Mouse (Mus musculus) MEL (cell line): ENCODE data around the gene Src. TPM values are rescaled to one million over a fixed set of nuclear protein-coding genes. Genes with fewer than 3 reads are reported as not detected.
A peak's percentile ranks its signal among the peaks of the same experiment; 100 is the strongest.

Source experiments
- DNase-seq: peaks from one replicate; pipeline ENCODE4 v3.0.0; 2011; ENCODE audit warnings: low read depth, low spot score
- H3K27ac ChIP-seq: 2 replicates; pipeline ENCODE4 v1.5.1; 2012; ENCODE audit warnings: low read depth, mild to moderate bottlenecking, control low read depth, low read length, moderate library complexity; ENCODE audit not compliant: control insufficient read depth
- H3K27me3 ChIP-seq, 2 experiments: fragments of 150-350 bp in 1 of 2; sonication (generic) in 1 of 2; 2 replicates each; pipeline ENCODE4 v1.6.1; 2012; ENCODE audit warnings: low read length in 2 of 2, mild to moderate bottlenecking in 2 of 2, improper control_type of control experiment in 1 of 2, moderate library complexity in 1 of 2; ENCODE audit not compliant: insufficient read depth in 2 of 2, control insufficient read depth in 1 of 2
- H3K36me3 ChIP-seq, 2 experiments: 2 replicates each; pipeline ENCODE4 v1.6.1; 2012 to 2014; ENCODE audit warnings: low read length in 2 of 2, improper control_type of control experiment in 1 of 2, inconsistent platforms in 1 of 2, mild to moderate bottlenecking in 1 of 2; ENCODE audit not compliant: insufficient read depth in 2 of 2, control insufficient read depth in 1 of 2
- H3K4me1 ChIP-seq, 2 experiments: fragments of 150-350 bp in 1 of 2; sonication (generic) in 1 of 2; 2 replicates each; pipeline ENCODE4 v1.6.1; 2012; ENCODE audit warnings: low read length in 2 of 2, improper control_type of control experiment in 1 of 2, mild to moderate bottlenecking in 1 of 2; ENCODE audit not compliant: insufficient read depth in 2 of 2, control insufficient read depth in 1 of 2
- H3K4me3 ChIP-seq, 2 experiments: fragments of 150-350 bp in 1 of 2; sonication (generic) in 1 of 2; 2 replicates each; pipeline ENCODE4 v1.5.1; 2012; ENCODE audit warnings: low read depth in 2 of 2, low read length in 2 of 2, mild to moderate bottlenecking in 2 of 2, moderate library complexity in 2 of 2, control low read depth in 1 of 2, improper control_type of control experiment in 1 of 2; ENCODE audit not compliant: control insufficient read depth in 1 of 2, insufficient read depth in 1 of 2
- H3K79me2 ChIP-seq: 2 replicates; pipeline ENCODE4 v1.6.1; 2012; ENCODE audit warnings: mild to moderate bottlenecking, low read length, moderate library complexity; ENCODE audit not compliant: control insufficient read depth, poor library complexity, insufficient read depth
- H3K9ac ChIP-seq: 2 replicates; pipeline ENCODE4 v1.6.1; 2012; ENCODE audit warnings: low read depth, mild to moderate bottlenecking, control low read depth, low read length, moderate library complexity; ENCODE audit not compliant: control insufficient read depth, poor library complexity, severe bottlenecking
- H3K9me3 ChIP-seq: fragments of 150-350 bp; sonication (generic); replicated peaks from 2 replicates; pipeline ENCODE4 v1.6.1; 2012; ENCODE audit warnings: mild to moderate bottlenecking, low read length, improper control_type of control experiment, moderate library complexity; ENCODE audit not compliant: insufficient read depth
- BHLHE40 ChIP-seq: IDR thresholded peaks from 2 replicates; pipeline ENCODE4 v1.6.1; 2012; ENCODE audit warnings: low read depth, mild to moderate bottlenecking, inconsistent platforms, low read length, improper control_type of control experiment, borderline replicate concordance
- CHD1 ChIP-seq: IDR thresholded peaks from 2 replicates; pipeline ENCODE4 v1.6.1; 2012; ENCODE audit warnings: low read depth, mild to moderate bottlenecking, inconsistent platforms, low read length, improper control_type of control experiment
- CTCF ChIP-seq, 3 experiments: IDR thresholded peaks in 2 of 3; conservative IDR thresholded peaks in 1 of 3; 2 replicates each; pipeline ENCODE4 v1.5.1; 2011 to 2012; ENCODE audit warnings: low read length in 3 of 3, low read depth in 2 of 3, mild to moderate bottlenecking in 2 of 3, improper control_type of control experiment in 1 of 3, inconsistent platforms in 1 of 3, mixed read lengths in 1 of 3, moderate library complexity in 1 of 3; ENCODE audit not compliant: control insufficient read depth in 1 of 3, insufficient read depth in 1 of 3, poor library complexity in 1 of 3, severe bottlenecking in 1 of 3
- ELF1 ChIP-seq: IDR thresholded peaks from 2 replicates; pipeline ENCODE4 v1.6.1; 2014; ENCODE audit warnings: low read depth, mild to moderate bottlenecking, inconsistent platforms, low read length, improper control_type of control experiment, moderate library complexity
- ETS1 ChIP-seq: IDR thresholded peaks from 2 replicates; pipeline ENCODE4 v1.6.1; 2012; ENCODE audit warnings: low read depth, mild to moderate bottlenecking, inconsistent platforms, low read length, improper control_type of control experiment, moderate library complexity
- GABPA ChIP-seq: IDR thresholded peaks from 2 replicates; pipeline ENCODE4 v1.6.1; 2012; ENCODE audit warnings: low read depth, mild to moderate bottlenecking, inconsistent platforms, low read length, improper control_type of control experiment, moderate library complexity
- KAT2A ChIP-seq: conservative IDR thresholded peaks from 2 replicates; pipeline ENCODE4 v1.6.1; 2012; ENCODE audit warnings: low read depth, low read length, improper control_type of control experiment, inconsistent platforms
- MAFK ChIP-seq: IDR thresholded peaks from 2 replicates; pipeline ENCODE4 v1.6.1; 2011; ENCODE audit warnings: low read depth, mild to moderate bottlenecking, low read length, improper control_type of control experiment, borderline replicate concordance
- MAX ChIP-seq: IDR thresholded peaks from 2 replicates; pipeline ENCODE4 v1.6.1; 2011; ENCODE audit warnings: low read length, improper control_type of control experiment
- MAZ ChIP-seq: IDR thresholded peaks from 2 replicates; pipeline ENCODE4 v1.6.1; 2012; ENCODE audit warnings: low read depth, mild to moderate bottlenecking, inconsistent platforms, low read length, improper control_type of control experiment
- MEF2A ChIP-seq: IDR thresholded peaks from 2 replicates; pipeline ENCODE4 v1.6.1; 2014; ENCODE audit warnings: low read depth, mild to moderate bottlenecking, inconsistent platforms, low read length, improper control_type of control experiment; ENCODE audit not compliant: poor library complexity, insufficient replicate concordance, severe bottlenecking; ENCODE audit errors: extremely low read depth
- MXI1 ChIP-seq: IDR thresholded peaks from 2 replicates; pipeline ENCODE4 v1.6.1; 2011; ENCODE audit warnings: mild to moderate bottlenecking, low read depth, low read length, improper control_type of control experiment
- NELFE ChIP-seq: IDR thresholded peaks from 2 replicates; pipeline ENCODE4 v1.6.1; 2011; ENCODE audit warnings: low read depth, low read length, improper control_type of control experiment
- POLR2AphosphoS2 ChIP-seq: IDR thresholded peaks from 2 replicates; pipeline ENCODE4 v1.6.1; 2011; ENCODE audit warnings: low read length, improper control_type of control experiment
- RAD21 ChIP-seq: IDR thresholded peaks from 2 replicates; pipeline ENCODE4 v1.6.1; 2011; ENCODE audit warnings: mild to moderate bottlenecking, low read depth, low read length, improper control_type of control experiment
- RCOR1 ChIP-seq: IDR thresholded peaks from 2 replicates; pipeline ENCODE4 v1.6.1; 2012; ENCODE audit warnings: low read depth, mild to moderate bottlenecking, inconsistent platforms, low read length, improper control_type of control experiment
- SMC3 ChIP-seq: IDR thresholded peaks from 2 replicates; pipeline ENCODE4 v1.6.1; 2011; ENCODE audit warnings: low read depth, low read length, improper control_type of control experiment
- TAL1 ChIP-seq: IDR thresholded peaks from 2 replicates; pipeline ENCODE4 v1.6.1; 2012; ENCODE audit warnings: mild to moderate bottlenecking, inconsistent platforms, low read length, moderate library complexity, mixed read lengths
- ZC3H11A ChIP-seq: IDR thresholded peaks from 2 replicates; pipeline ENCODE4 v1.6.1; 2012; ENCODE audit warnings: low read depth, mild to moderate bottlenecking, inconsistent platforms, low read length, improper control_type of control experiment
- ZKSCAN1 ChIP-seq: IDR thresholded peaks from 2 replicates; pipeline ENCODE4 v1.6.1; 2012; ENCODE audit warnings: low read depth, mild to moderate bottlenecking, inconsistent platforms, low read length, improper control_type of control experiment, moderate library complexity
- ZNF384 ChIP-seq: IDR thresholded peaks from 2 replicates; pipeline ENCODE4 v1.6.1; 2012; ENCODE audit warnings: low read depth, mild to moderate bottlenecking, inconsistent platforms, low read length, improper control_type of control experiment
- polyA plus RNA-seq, 2 experiments: library from polyadenylated mRNA; stranded (reverse) in 1 of 2; unstranded in 1 of 2; fragments of >175 nt in 1 of 2; fragments of >200 nt in 1 of 2; gene quantifications; 2 replicates each; pipeline versions ENCODE4 v1.2.1 to v1.2.4; 2012; ENCODE audit warnings: low replicate concordance in 2 of 2, low read depth in 1 of 2; ENCODE audit not compliant: insufficient read length in 2 of 2, insufficient read depth in 1 of 2, missing spikeins in 1 of 2
- total RNA-seq: library from RNA; depleted of rRNA; stranded (reverse); fragments of 300-350 nt; gene quantifications from 2 replicates; pipeline ENCODE4 v1.2.3, GENCODE M21; 2012

The Src gene
- total and polyA plus RNA-seq, 3 experiments: 0.23 to 4.2 TPM; not detected in 1

DNA sequence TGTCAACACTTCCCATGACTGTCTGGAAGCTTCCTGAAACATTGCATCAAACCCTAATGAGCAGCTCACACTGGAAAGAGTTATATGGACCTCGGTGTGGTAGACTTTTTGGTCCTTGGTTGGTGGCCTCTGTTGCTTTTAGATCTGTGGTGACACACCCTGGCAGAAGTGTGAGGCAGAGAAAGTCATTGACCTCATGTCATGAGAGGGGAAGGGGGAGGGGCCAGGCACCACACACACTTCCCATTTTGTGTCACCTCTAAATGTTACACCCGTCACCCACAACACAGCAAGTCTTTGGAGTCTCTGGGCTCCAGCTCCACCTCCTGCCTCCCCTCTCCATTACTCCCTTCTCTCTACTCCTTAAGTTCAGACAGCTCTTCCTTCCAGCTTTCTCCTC is 82.1 kb downstream of the Src start:
- H3K79me2 ChIP-seq: no peaks in the 10 kb centered on the region
- peak; percentile 54 for DNase-seq
- H3K27me3 ChIP-seq: peaks cover 0 to 1% of the 10 kb centered on the region in 2 experiments; a peak in 1 of 4 replicates
- peaks cover 0 to 3% of the 10 kb centered on the region in 2 experiments; a peak in 1 of 4 replicates for H3K36me3 ChIP-seq
- no peak overlapping the region for H3K4me3 ChIP-seq
- peaks cover 0 to 7% of the 10 kb centered on the region in 2 experiments; a peak in 2 of 4 replicates for H3K4me1 ChIP-seq
- H3K27ac ChIP-seq: no peak overlapping the region
- no peaks in the 10 kb centered on the region for H3K9me3 ChIP-seq
- no peak for TF ChIP-seq ZKSCAN1
- TF ChIP-seq ZNF384: no peak
- TF ChIP-seq MAX: 0 out of 2 replicates have a peak, but pooled peaks have one; percentile 24
- TF ChIP-seq MXI1: 0 out of 2 replicates have a peak, but pooled peaks have one; percentile 21
- no peak for TF ChIP-seq POLR2AphosphoS2
- no peak overlapping the region for H3K9ac ChIP-seq

DNA sequence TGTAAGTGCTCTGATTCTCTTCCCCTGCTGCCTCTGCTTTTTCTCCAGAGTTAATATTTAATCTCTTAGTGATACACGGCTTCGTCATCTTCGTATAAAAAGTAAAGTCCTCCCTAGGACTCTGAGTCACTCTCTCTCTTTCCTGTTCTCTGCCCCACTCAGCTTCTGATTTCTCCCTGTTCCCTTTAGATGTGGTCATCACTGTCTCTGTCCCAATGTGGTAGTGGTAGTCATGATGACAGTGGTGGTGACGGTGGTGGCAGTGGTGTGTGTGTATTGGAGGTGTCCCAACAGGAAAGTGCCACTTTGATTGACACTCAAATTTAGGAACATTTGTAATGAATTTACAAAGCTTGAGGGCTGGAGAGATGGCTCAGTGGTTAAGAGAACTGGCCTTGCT is 83.1 kb downstream of the Src start:
- DNase-seq: no peak
- Histone ChIP-seq H3K27ac (no peak overlapping the region), H3K9ac (no peak overlapping the region), H3K9me3 (no peaks in the 10 kb centered on the region), H3K4me3 (no peak overlapping the region), H3K79me2 (no peaks in the 10 kb centered on the region), H3K4me1 (peaks cover 0 to 7% of the 10 kb centered on the region in 2 experiments; a peak in 2 of 4 replicates), H3K36me3 (peaks cover 0 to 3% of the 10 kb centered on the region in 2 experiments; a peak in 1 of 4 replicates), H3K27me3 (peaks cover 0 to under 1% of the 10 kb centered on the region in 2 experiments; a peak in 1 of 4 replicates)
- TF ChIP-seq NELFE (no peak), ELF1 (no peak), BHLHE40 (no peak), ETS1 (no peak), CHD1 (no peak), MAFK (no peak), RCOR1 (no peak), RAD21 (no peak), MXI1 (no peak), ZNF384 (no peak), GABPA (no peak), TAL1 (no peak), MAX (no peak), KAT2A (no peak), CTCF (IDR thresholded peaks at IDR 0.05 in 2 of 3, conservative IDR thresholded peaks at IDR 0.05 in 1 of 3; ENCODE audit: control insufficient read depth in 1 of 3, insufficient read depth in 1 of 3, low read depth in 2 of 3, low read length in 3 of 3, poor library complexity in 1 of 3, severe bottlenecking in 1 of 3) (no peak), ZC3H11A (no peak), MEF2A (no peak), POLR2AphosphoS2 (no peak), MAZ (no peak), SMC3 (no peak)
